Mouse (Mus musculus) MEL (cell line): ENCODE results near the gene Usp13. TPM values are rescaled to one million over a fixed set of nuclear protein-coding genes. Genes with fewer than 3 reads are reported as not detected.

Experiments used
- DNase-seq: peaks from one replicate; pipeline ENCODE4 v3.0.0; 2011; ENCODE audit warnings: low read depth, low spot score
- H3K27ac ChIP-seq: 2 replicates; pipeline ENCODE4 v1.5.1; 2012; ENCODE audit warnings: low read depth, mild to moderate bottlenecking, control low read depth, low read length, moderate library complexity; ENCODE audit not compliant: control insufficient read depth
- H3K27me3 ChIP-seq, 2 experiments: fragments of 150-350 bp in 1 of 2; sonication (generic) in 1 of 2; 2 replicates each; pipeline ENCODE4 v1.6.1; 2012; ENCODE audit warnings: low read length in 2 of 2, mild to moderate bottlenecking in 2 of 2, improper control_type of control experiment in 1 of 2, moderate library complexity in 1 of 2; ENCODE audit not compliant: insufficient read depth in 2 of 2, control insufficient read depth in 1 of 2
- H3K36me3 ChIP-seq, 2 experiments: 2 replicates each; pipeline ENCODE4 v1.6.1; 2012 to 2014; ENCODE audit warnings: low read length in 2 of 2, improper control_type of control experiment in 1 of 2, inconsistent platforms in 1 of 2, mild to moderate bottlenecking in 1 of 2; ENCODE audit not compliant: insufficient read depth in 2 of 2, control insufficient read depth in 1 of 2
- H3K4me1 ChIP-seq, 2 experiments: fragments of 150-350 bp in 1 of 2; sonication (generic) in 1 of 2; 2 replicates each; pipeline ENCODE4 v1.6.1; 2012; ENCODE audit warnings: low read length in 2 of 2, improper control_type of control experiment in 1 of 2, mild to moderate bottlenecking in 1 of 2; ENCODE audit not compliant: insufficient read depth in 2 of 2, control insufficient read depth in 1 of 2
- H3K4me3 ChIP-seq, 2 experiments: fragments of 150-350 bp in 1 of 2; sonication (generic) in 1 of 2; 2 replicates each; pipeline ENCODE4 v1.5.1; 2012; ENCODE audit warnings: low read depth in 2 of 2, low read length in 2 of 2, mild to moderate bottlenecking in 2 of 2, moderate library complexity in 2 of 2, control low read depth in 1 of 2, improper control_type of control experiment in 1 of 2; ENCODE audit not compliant: control insufficient read depth in 1 of 2, insufficient read depth in 1 of 2
- H3K79me2 ChIP-seq: 2 replicates; pipeline ENCODE4 v1.6.1; 2012; ENCODE audit warnings: mild to moderate bottlenecking, low read length, moderate library complexity; ENCODE audit not compliant: control insufficient read depth, poor library complexity, insufficient read depth
- H3K9ac ChIP-seq: 2 replicates; pipeline ENCODE4 v1.6.1; 2012; ENCODE audit warnings: low read depth, mild to moderate bottlenecking, control low read depth, low read length, moderate library complexity; ENCODE audit not compliant: control insufficient read depth, poor library complexity, severe bottlenecking
- H3K9me3 ChIP-seq: fragments of 150-350 bp; sonication (generic); replicated peaks from 2 replicates; pipeline ENCODE4 v1.6.1; 2012; ENCODE audit warnings: mild to moderate bottlenecking, low read length, improper control_type of control experiment, moderate library complexity; ENCODE audit not compliant: insufficient read depth
- CHD2 ChIP-seq: IDR thresholded peaks from 2 replicates; pipeline ENCODE4 v1.6.1; 2011; ENCODE audit warnings: low read length, improper control_type of control experiment
- E2F4 ChIP-seq: IDR thresholded peaks from 2 replicates; pipeline ENCODE4 v1.6.1; 2011; ENCODE audit warnings: low read depth, low read length, improper control_type of control experiment, borderline replicate concordance
- GATA1 ChIP-seq: IDR thresholded peaks from 2 replicates; pipeline ENCODE4 v1.6.1; 2011; ENCODE audit warnings: low read depth, low read length, improper control_type of control experiment
- HCFC1 ChIP-seq: IDR thresholded peaks from 2 replicates; pipeline ENCODE4 v1.6.1; 2012; ENCODE audit warnings: low read depth, mild to moderate bottlenecking, inconsistent platforms, low read length, improper control_type of control experiment, moderate library complexity
- JUND ChIP-seq: IDR thresholded peaks from 2 replicates; pipeline ENCODE4 v1.6.1; 2011; ENCODE audit warnings: low read depth, mild to moderate bottlenecking, improper control_type of control experiment, low read length
- KAT2A ChIP-seq: conservative IDR thresholded peaks from 2 replicates; pipeline ENCODE4 v1.6.1; 2012; ENCODE audit warnings: low read depth, low read length, improper control_type of control experiment, inconsistent platforms
- MYB ChIP-seq: IDR thresholded peaks from 2 replicates; pipeline ENCODE4 v1.6.1; 2011; ENCODE audit warnings: mild to moderate bottlenecking, low read depth, low read length, improper control_type of control experiment
- NELFE ChIP-seq: IDR thresholded peaks from 2 replicates; pipeline ENCODE4 v1.6.1; 2011; ENCODE audit warnings: low read depth, low read length, improper control_type of control experiment
- NRF1 ChIP-seq: IDR thresholded peaks from 2 replicates; pipeline ENCODE4 v1.6.1; 2014; ENCODE audit warnings: low read depth, mild to moderate bottlenecking, inconsistent platforms, low read length, improper control_type of control experiment, moderate library complexity; ENCODE audit not compliant: poor library complexity, insufficient read depth, severe bottlenecking
- POLR2A ChIP-seq, 2 experiments: IDR thresholded peaks; 2 replicates each; pipeline ENCODE4 v1.6.1; 2011 to 2012; ENCODE audit warnings: low read length in 2 of 2, mild to moderate bottlenecking in 2 of 2, control low read depth in 1 of 2, improper control_type of control experiment in 1 of 2, low read depth in 1 of 2, moderate library complexity in 1 of 2; ENCODE audit not compliant: control insufficient read depth in 1 of 2, insufficient read depth in 1 of 2, poor library complexity in 1 of 2
- POLR2AphosphoS2 ChIP-seq: IDR thresholded peaks from 2 replicates; pipeline ENCODE4 v1.6.1; 2011; ENCODE audit warnings: low read length, improper control_type of control experiment
- SIN3A ChIP-seq: IDR thresholded peaks from 2 replicates; pipeline ENCODE4 v1.6.1; 2012; ENCODE audit warnings: low read length, improper control_type of control experiment, inconsistent platforms
- TAL1 ChIP-seq: IDR thresholded peaks from 2 replicates; pipeline ENCODE4 v1.6.1; 2012; ENCODE audit warnings: mild to moderate bottlenecking, inconsistent platforms, low read length, moderate library complexity, mixed read lengths
- TCF12 ChIP-seq: IDR thresholded peaks from 2 replicates; pipeline ENCODE4 v1.6.1; 2014; ENCODE audit warnings: low read depth, mild to moderate bottlenecking, inconsistent platforms, low read length, improper control_type of control experiment, moderate library complexity
- UBTF ChIP-seq: IDR thresholded peaks from 2 replicates; pipeline ENCODE4 v1.6.1; 2012; ENCODE audit warnings: low read depth, mild to moderate bottlenecking, inconsistent platforms, low read length, improper control_type of control experiment, moderate library complexity, borderline replicate concordance; ENCODE audit not compliant: insufficient read depth
- USF1 ChIP-seq: IDR thresholded peaks from 2 replicates; pipeline ENCODE4 v1.6.1; 2014; ENCODE audit warnings: low read depth, mild to moderate bottlenecking, inconsistent platforms, low read length, improper control_type of control experiment, moderate library complexity
- ZC3H11A ChIP-seq: IDR thresholded peaks from 2 replicates; pipeline ENCODE4 v1.6.1; 2012; ENCODE audit warnings: low read depth, mild to moderate bottlenecking, inconsistent platforms, low read length, improper control_type of control experiment
- polyA plus RNA-seq, 2 experiments: library from polyadenylated mRNA; stranded (reverse) in 1 of 2; unstranded in 1 of 2; fragments of >175 nt in 1 of 2; fragments of >200 nt in 1 of 2; gene quantifications; 2 replicates each; pipeline versions ENCODE4 v1.2.1 to v1.2.4; 2012; ENCODE audit warnings: low replicate concordance in 2 of 2, low read depth in 1 of 2; ENCODE audit not compliant: insufficient read length in 2 of 2, insufficient read depth in 1 of 2, missing spikeins in 1 of 2
- total RNA-seq: library from RNA; depleted of rRNA; stranded (reverse); fragments of 300-350 nt; gene quantifications from 2 replicates; pipeline ENCODE4 v1.2.3, GENCODE M21; 2012

Gene Usp13
- total and polyA plus RNA-seq, 3 experiments: not detected

- TF ChIP-seq SIN3A: no peak
- no peak for TF ChIP-seq POLR2AphosphoS2
- TF ChIP-seq E2F4: no peak
- TF ChIP-seq KAT2A: no peak
- TF ChIP-seq NELFE: no peak
- no peak for TF ChIP-seq ZC3H11A
- TF ChIP-seq USF1: no peak
- TF ChIP-seq HCFC1: no peak
- no peak for TF ChIP-seq GATA1
- TF ChIP-seq CHD2: no peak
- no peak for TF ChIP-seq POLR2A (IDR thresholded peaks at IDR 0.05; ENCODE audit: control insufficient read depth in 1 of 2, insufficient read depth in 1 of 2, low read depth in 1 of 2, low read length in 2 of 2, poor library complexity in 1 of 2)
- no peak for TF ChIP-seq UBTF
- Histone ChIP-seq H3K4me3 (no peak overlapping the region), H3K27me3 (no peaks in the 10 kb centered on the region), H3K36me3 (no peaks in the 10 kb centered on the region), H3K79me2 (no peaks in the 10 kb centered on the region), H3K9ac (no peak overlapping the region), H3K27ac (no peak overlapping the region), H3K4me1 (no peaks in the 10 kb centered on the region), H3K9me3 (no peaks in the 10 kb centered on the region)
- DNase-seq: no peak
These were observed 106.8 kb downstream of the Usp13 start for GRCm38 (mm10) chr3:32924168-32924567.

- TF ChIP-seq TAL1 (no peak), TCF12 (no peak), JUND (no peak), NRF1 (no peak), USF1 (no peak), MYB (no peak)
- no peak for DNase-seq
- Histone ChIP-seq H3K27ac (no peak overlapping the region), H3K79me2 (no peaks in the 10 kb centered on the region), H3K4me3 (no peak overlapping the region), H3K9ac (no peak overlapping the region), H3K9me3 (no peaks in the 10 kb centered on the region), H3K4me1 (no peaks in the 10 kb centered on the region), H3K36me3 (no peaks in the 10 kb centered on the region), H3K27me3 (no peaks in the 10 kb centered on the region; a peak in 1 of 4 replicates)
These were observed 122.6 kb downstream of the Usp13 start for GRCm38 (mm10) chr3:32939802-32940501.
